In the genomic region with DNA sequence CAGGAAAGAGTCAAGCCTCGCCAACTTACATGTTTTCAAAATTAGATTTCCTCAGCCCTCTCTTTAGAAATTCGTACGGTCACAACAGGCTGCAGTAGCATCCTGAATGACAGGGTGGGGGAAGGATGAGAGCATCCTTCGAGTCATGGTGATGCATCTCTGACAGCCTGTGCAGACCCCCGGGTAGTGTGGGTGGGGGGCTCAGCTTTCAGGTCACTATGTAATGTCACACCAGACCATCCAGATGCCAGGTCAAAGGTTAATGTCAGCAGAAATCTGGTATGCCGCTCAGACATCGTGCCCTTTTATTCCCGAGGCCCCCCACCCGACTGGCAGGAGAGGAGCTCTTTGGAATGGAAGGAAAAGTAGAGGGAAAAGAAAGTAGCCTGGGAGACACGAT, we compare ENCODE assay signal across 24 mouse cellular contexts. TPM values are rescaled to one million over a fixed set of nuclear protein-coding genes. Genes with fewer than 3 reads are reported as not detected.
DNase-seq lines count a peak whose midpoint lies in the region; ATAC-seq lines count a peak whose summit lies in the region.
"Had no signal": no experiment of that assay in that cellular context is flagged by ENCODE, and none has a peak within 500 bp of the region (broad histone marks: within the 10 kb centered on the region; RNA-seq: fewer than 3 reads in every experiment).

No protein-coding gene starts in this region.

- no peak overlapping the region for H3K9ac ChIP-seq in forebrain, embryonic 14.5 days (ENCODE audit: low read length)
- H3K9ac ChIP-seq in kidney, embryonic 16.5 days (replicated peaks; ENCODE audit: low read length), result no peak overlapping the region
- no peak overlapping the region for H3K9ac ChIP-seq in neural tube, embryonic 11.5 days (ENCODE audit: low read length)
- H3K9ac ChIP-seq: embryonic facial prominence, embryonic 15.5 days had no signal

- ATAC-seq in forebrain, embryonic 14.5 days, result no peak
- peak; percentile 41; the same call in 1 of the 2 replicates for ATAC-seq in kidney, embryonic 16.5 days (ENCODE audit: low FRiP score, low TSS enrichment)
- ATAC-seq in neural tube, embryonic 11.5 days (ENCODE audit: insufficient read depth, low FRiP score, low TSS enrichment), result peak; percentile 20; the same call in 1 of the 2 replicates
- no peak for ATAC-seq in monocyte, adult 5-6 weeks (replicated peaks; ENCODE audit: insufficient number of reproducible peaks, low FRiP score, low TSS enrichment, poor library complexity, severe bottlenecking)
- ATAC-seq: intestine, embryonic 16.5 days had no signal

- WGBS in forebrain, embryonic 10.5 days, result 31% methylated on average over 10 of the region's 10 CpGs
- 56% methylated on average over 10 of the region's 10 CpGs for WGBS in forebrain, embryonic 14.5 days
- WGBS in kidney, embryonic 16.5 days, result 16% methylated on average over 10 of the region's 10 CpGs
- 19% methylated on average over 10 of the region's 10 CpGs for WGBS in neural tube, embryonic 11.5 days

- H3K36me3 ChIP-seq in forebrain, embryonic 10.5 days (replicated peaks), result no peaks in the 10 kb centered on the region
- H3K36me3 ChIP-seq in forebrain, embryonic 14.5 days (ENCODE audit: control insufficient read depth, insufficient read depth, low read length), result no peaks in the 10 kb centered on the region
- H3K36me3 ChIP-seq in kidney, embryonic 16.5 days (ENCODE audit: insufficient read depth, low read length), result no peaks in the 10 kb centered on the region
- no peaks in the 10 kb centered on the region for H3K36me3 ChIP-seq in neural tube, embryonic 11.5 days (ENCODE audit: control insufficient read depth, insufficient read depth, low read length)
- H3K36me3 ChIP-seq: embryonic facial prominence, embryonic 15.5 days had no signal

- H3K27ac ChIP-seq in forebrain, embryonic 10.5 days, result 0 out of 2 replicates have a peak overlapping the region, but pooled peaks have one; percentile 40
- H3K27ac ChIP-seq in forebrain, embryonic 14.5 days (ENCODE audit: low read depth, low read length), result no peak overlapping the region
- no peak overlapping the region for H3K27ac ChIP-seq in kidney, embryonic 16.5 days (ENCODE audit: low read length)
- no peak overlapping the region for H3K27ac ChIP-seq in neural tube, embryonic 11.5 days (ENCODE audit: low read depth, low read length)
- H3K27ac ChIP-seq: embryonic facial prominence, embryonic 15.5 days; left cerebral cortex, adult 2 months had no signal

- DNase-seq in forebrain, embryonic 10.5 days (ENCODE audit: extremely low spot score, low spot score), result no peak
- no peak for DNase-seq in forebrain, embryonic 14.5 days (ENCODE audit: low spot score)
- DNase-seq in kidney, adult 11 months, result no peak
- peak; percentile 50 for DNase-seq in embryo, embryonic 11 days
- DNase-seq in neural tube, embryonic 11.5 days (ENCODE audit: low spot score), result peak; percentile 24
- DNase-seq in layer of hippocampus, adult 9-11 months, result no peak
- DNase-seq: adrenal gland, adult 8-10 months; cerebellum, adult 8-10 months; gastrocnemius, postnatal 10 days; heart, adult 18-20 months; heart, postnatal 36 days; kidney, postnatal 25 days; left cerebral cortex, postnatal 4 days; lung, adult 18-20 months; lung, postnatal 14 days; thymus, postnatal 25 days had no signal

- no peaks in the 10 kb centered on the region for H3K9me3 ChIP-seq in forebrain, embryonic 10.5 days
- no peaks in the 10 kb centered on the region for H3K9me3 ChIP-seq in forebrain, embryonic 14.5 days (replicated peaks; ENCODE audit: control insufficient read depth, low read length)
- H3K9me3 ChIP-seq in kidney, embryonic 16.5 days (ENCODE audit: low read length), result no peaks in the 10 kb centered on the region
- no peaks in the 10 kb centered on the region for H3K9me3 ChIP-seq in neural tube, embryonic 11.5 days (ENCODE audit: control insufficient read depth, low read length)
- H3K9me3 ChIP-seq: embryonic facial prominence, embryonic 15.5 days had no signal

- no peak overlapping the region for H3K4me2 ChIP-seq in forebrain, embryonic 14.5 days (ENCODE audit: low read length)
- no peak overlapping the region for H3K4me2 ChIP-seq in kidney, embryonic 16.5 days (replicated peaks; ENCODE audit: low read depth, low read length)
- no peak overlapping the region for H3K4me2 ChIP-seq in neural tube, embryonic 11.5 days (ENCODE audit: low read depth)
- H3K4me2 ChIP-seq: embryonic facial prominence, embryonic 15.5 days; liver, embryonic 11.5 days had no signal

- peaks cover 32% of the 10 kb centered on the region for H3K27me3 ChIP-seq in forebrain, embryonic 10.5 days (ENCODE audit: poor library complexity, severe bottlenecking)
- H3K27me3 ChIP-seq in forebrain, embryonic 14.5 days (replicated peaks; ENCODE audit: control insufficient read depth, insufficient read depth, low read length), result 0 out of 2 replicates have a peak, but pooled peaks cover 6% of the 10 kb centered on the region
- H3K27me3 ChIP-seq in kidney, embryonic 16.5 days (ENCODE audit: insufficient read depth, low read length), result no peaks in the 10 kb centered on the region
- H3K27me3 ChIP-seq in neural tube, embryonic 11.5 days (ENCODE audit: control insufficient read depth, insufficient read depth, low read length), result no peaks in the 10 kb centered on the region
- H3K27me3 ChIP-seq: embryonic facial prominence, embryonic 15.5 days had no signal

- no peak overlapping the region for H3K4me3 ChIP-seq in forebrain, embryonic 10.5 days
- no peak overlapping the region for H3K4me3 ChIP-seq in forebrain, embryonic 14.5 days (ENCODE audit: low read depth, low read length)
- no peak overlapping the region for H3K4me3 ChIP-seq in kidney, embryonic 16.5 days (ENCODE audit: low read length)
- H3K4me3 ChIP-seq in neural tube, embryonic 11.5 days (ENCODE audit: low read depth, low read length), result no peak overlapping the region
- H3K4me3 ChIP-seq: embryonic facial prominence, embryonic 15.5 days; left cerebral cortex, adult 2 months; myocyte had no signal

- peaks cover 29% of the 10 kb centered on the region for H3K4me1 ChIP-seq in forebrain, embryonic 10.5 days
- peaks cover 3% of the 10 kb centered on the region; the same call in 1 of the 2 replicates for H3K4me1 ChIP-seq in forebrain, embryonic 14.5 days (ENCODE audit: control insufficient read depth, insufficient read depth, low read length)
- H3K4me1 ChIP-seq in kidney, embryonic 16.5 days (ENCODE audit: insufficient read depth, low read length), result no peaks in the 10 kb centered on the region
- H3K4me1 ChIP-seq in neural tube, embryonic 11.5 days (ENCODE audit: control insufficient read depth, insufficient read depth, low read length), result peaks cover 11% of the 10 kb centered on the region; the same call in 1 of the 2 replicates
- H3K4me1 ChIP-seq: embryonic facial prominence, embryonic 15.5 days had no signal

RNA-seq across cellular contexts. Expression of a gene that starts 15.4 kb away (rescaled TPM):
- 38.2 and 41.6 TPM in 2 replicates for polyA plus RNA-seq in forebrain, embryonic 10.5 days (2016; fragmentation: Nextera tagmentation; extraction: Ambion mirVana)
- 34.4 and 36.0 TPM in 2 replicates for polyA plus RNA-seq in forebrain, embryonic 14.5 days (2014; fragmentation: Nextera tagmentation; extraction: Ambion mirVana)
- polyA plus RNA-seq in kidney, embryonic 16.5 days (2015; fragmentation: Nextera tagmentation; extraction: Ambion mirVana), result 27.6 and 29.7 TPM in 2 replicates
- 44.1 and 46.5 TPM in 2 replicates for polyA plus RNA-seq in neural tube, embryonic 11.5 days (2014; fragmentation: Nextera tagmentation; extraction: Ambion mirVana)
- total RNA-seq in monocyte, adult 5-6 weeks (2017), result 63.5 to 99.4 TPM (median 85.9 TPM) in 3 replicates

RNA-seq across cellular contexts. Expression of a gene that starts 15.7 kb away (rescaled TPM):
- polyA plus RNA-seq in forebrain, embryonic 10.5 days (2016; fragmentation: Nextera tagmentation; extraction: Ambion mirVana), result 0.62 and 0.78 TPM in 2 replicates
- 2.4 and 2.5 TPM in 2 replicates for polyA plus RNA-seq in forebrain, embryonic 14.5 days (2014; fragmentation: Nextera tagmentation; extraction: Ambion mirVana)
- polyA plus RNA-seq in kidney, embryonic 16.5 days (2015; fragmentation: Nextera tagmentation; extraction: Ambion mirVana), result 0.67 and 2.2 TPM in 2 replicates
- 0.91 and 3.1 TPM in 2 replicates for polyA plus RNA-seq in neural tube, embryonic 11.5 days (2014; fragmentation: Nextera tagmentation; extraction: Ambion mirVana)
- total RNA-seq in monocyte, adult 5-6 weeks (2017), result not detected in 3 replicates
- polyA plus RNA-seq: liver, embryonic 11.5 days; small intestine, adult 2 months had no signal

RNA-seq across cellular contexts. Expression of a gene that starts 48.3 kb away (rescaled TPM):
- polyA plus RNA-seq in forebrain, embryonic 10.5 days (2016; fragmentation: Nextera tagmentation; extraction: Ambion mirVana), result 155 and 167 TPM in 2 replicates
- polyA plus RNA-seq in forebrain, embryonic 14.5 days (2014; fragmentation: Nextera tagmentation; extraction: Ambion mirVana), result 147 and 161 TPM in 2 replicates
- 170 and 177 TPM in 2 replicates for polyA plus RNA-seq in kidney, embryonic 16.5 days (2015; fragmentation: Nextera tagmentation; extraction: Ambion mirVana)
- polyA plus RNA-seq in neural tube, embryonic 11.5 days (2014; fragmentation: Nextera tagmentation; extraction: Ambion mirVana), result 156 and 164 TPM in 2 replicates
- total RNA-seq in monocyte, adult 5-6 weeks (2017), result 46.0 to 84.9 TPM (median 64.9 TPM) in 3 replicates

Comparison
In these comparisons a context has a peak if more than half of its experiments do, and no peak if none do; other contexts are left out.
1. DNase-seq: peak in embryo, embryonic 11 days (single experiment) and neural tube, embryonic 11.5 days (single experiment); none in forebrain, embryonic 10.5 days (single experiment), forebrain, embryonic 14.5 days (single experiment), kidney, adult 11 months (single experiment) and layer of hippocampus, adult 9-11 months (single experiment).
2. ATAC-seq: peak in kidney, embryonic 16.5 days (single experiment) and neural tube, embryonic 11.5 days (single experiment); none in forebrain, embryonic 14.5 days (single experiment) and monocyte, adult 5-6 weeks (single experiment).